Mouse (Mus musculus): ENCODE results near the gene Acaca. TPM values are rescaled to one million over a fixed set of nuclear protein-coding genes. Genes with fewer than 3 reads are reported as not detected.
"Not testable (repeated sequence)": the region's sequence is repeated elsewhere in the genome, so short reads cannot be mapped to it uniquely, and the experiment has no call there.

Acaca gene
- polyA plus RNA-seq, 1 experiment, result 1,135 TPM

- Histone ChIP-seq H3K27ac (replicated peaks; ENCODE audit: low read depth, low read length) (no peak overlapping the region), H3K4me1 (ENCODE audit: control insufficient read depth, insufficient read depth, insufficient read length, low read length) (no peaks in the 10 kb centered on the region), H3K4me3 (ENCODE audit: insufficient read depth, low read depth, low read length) (no peak overlapping the region)
Measured at GRCm38 (mm10) chr11:84353058-84353726, 223.7 kb downstream of the Acaca start.

- Histone ChIP-seq H3K4me3 (ENCODE audit: insufficient read depth, low read depth, low read length) (no peak overlapping the region), H3K27ac (replicated peaks; ENCODE audit: low read depth, low read length) (no peak overlapping the region)
Measured at GRCm38 (mm10) chr11:84357304-84357703, 227.8 kb downstream of the Acaca start.

GRCm38 (mm10) chr11:84357771-84358170 lies 228.3 kb downstream of the Acaca start:
- Histone ChIP-seq H3K4me1 (ENCODE audit: control insufficient read depth, insufficient read depth, insufficient read length, low read length) (no peaks in the 10 kb centered on the region), H3K27ac (replicated peaks; ENCODE audit: low read depth, low read length) (no peak overlapping the region), H3K4me3 (ENCODE audit: insufficient read depth, low read depth, low read length) (no peak overlapping the region)

More at GRCm38 (mm10) chr11:84357304-84357703, 227.8 kb downstream of the Acaca start:
- no peaks in the 10 kb centered on the region for H3K4me1 ChIP-seq (ENCODE audit: control insufficient read depth, insufficient read depth, insufficient read length, low read length)

- no peaks in the 10 kb centered on the region for H3K4me1 ChIP-seq (ENCODE audit: control insufficient read depth, insufficient read depth, insufficient read length, low read length)
- no peak overlapping the region for H3K4me3 ChIP-seq (ENCODE audit: insufficient read depth, low read depth, low read length)
- H3K27ac ChIP-seq (replicated peaks; ENCODE audit: low read depth, low read length), result no peak overlapping the region
Measured at GRCm38 (mm10) chr11:84361551-84361950, 232.1 kb downstream of the Acaca start.

- no peak overlapping the region for H3K27ac ChIP-seq (replicated peaks; ENCODE audit: low read depth, low read length)
- H3K4me3 ChIP-seq (ENCODE audit: insufficient read depth, low read depth, low read length), result no peak overlapping the region
- no peaks in the 10 kb centered on the region for H3K4me1 ChIP-seq (ENCODE audit: control insufficient read depth, insufficient read depth, insufficient read length, low read length)
Measured at GRCm38 (mm10) chr11:84362633-84363243, 233.3 kb downstream of the Acaca start.

GRCm38 (mm10) chr11:84365313-84365712 lies 235.8 kb downstream of the Acaca start:
- H3K4me1 ChIP-seq (ENCODE audit: control insufficient read depth, insufficient read depth, insufficient read length, low read length), result no peaks in the 10 kb centered on the region
- H3K4me3 ChIP-seq (ENCODE audit: insufficient read depth, low read depth, low read length), result no peak overlapping the region
- no peak overlapping the region for H3K27ac ChIP-seq (replicated peaks; ENCODE audit: low read depth, low read length)

- H3K4me1 ChIP-seq (ENCODE audit: control insufficient read depth, insufficient read depth, insufficient read length, low read length), result no peaks in the 10 kb centered on the region
- H3K27ac ChIP-seq (replicated peaks; ENCODE audit: low read depth, low read length), result no peak overlapping the region
- no peak overlapping the region for H3K4me3 ChIP-seq (ENCODE audit: insufficient read depth, low read depth, low read length)
Measured at GRCm38 (mm10) chr11:84368902-84369301, 239.4 kb downstream of the Acaca start.

- H3K27ac ChIP-seq (replicated peaks; ENCODE audit: low read depth, low read length), result no peak overlapping the region
- no peaks in the 10 kb centered on the region for H3K4me1 ChIP-seq (ENCODE audit: control insufficient read depth, insufficient read depth, insufficient read length, low read length)
- no peak overlapping the region for H3K4me3 ChIP-seq (ENCODE audit: insufficient read depth, low read depth, low read length)
Measured at GRCm38 (mm10) chr11:84373122-84373521, 243.7 kb downstream of the Acaca start.

- no peak overlapping the region for H3K4me3 ChIP-seq (ENCODE audit: insufficient read depth, low read depth, low read length)
- H3K27ac ChIP-seq (replicated peaks; ENCODE audit: low read depth, low read length), result no peak overlapping the region
- H3K4me1 ChIP-seq (ENCODE audit: control insufficient read depth, insufficient read depth, insufficient read length, low read length), result no peaks in the 10 kb centered on the region
Measured at GRCm38 (mm10) chr11:84375951-84376496, 246.6 kb downstream of the Acaca start.

- H3K4me1 ChIP-seq (ENCODE audit: control insufficient read depth, insufficient read depth, insufficient read length, low read length), result no peaks in the 10 kb centered on the region
- H3K27ac ChIP-seq (replicated peaks; ENCODE audit: low read depth, low read length), result no peak overlapping the region
- H3K4me3 ChIP-seq (ENCODE audit: insufficient read depth, low read depth, low read length), result no peak overlapping the region
Measured at GRCm38 (mm10) chr11:84376510-84377365, 247.3 kb downstream of the Acaca start.

- H3K4me3 ChIP-seq (ENCODE audit: insufficient read depth, low read depth, low read length), result no peak overlapping the region
- H3K27ac ChIP-seq (replicated peaks; ENCODE audit: low read depth, low read length), result no peak overlapping the region
- no peaks in the 10 kb centered on the region for H3K4me1 ChIP-seq (ENCODE audit: control insufficient read depth, insufficient read depth, insufficient read length, low read length)
Measured at GRCm38 (mm10) chr11:84382450-84382849, 253.0 kb downstream of the Acaca start.

- no peak overlapping the region for H3K27ac ChIP-seq (replicated peaks; ENCODE audit: low read depth, low read length)
- no peak overlapping the region for H3K4me3 ChIP-seq (ENCODE audit: insufficient read depth, low read depth, low read length)
- no peaks in the 10 kb centered on the region for H3K4me1 ChIP-seq (ENCODE audit: control insufficient read depth, insufficient read depth, insufficient read length, low read length)
Measured at GRCm38 (mm10) chr11:84383891-84384290, 254.4 kb downstream of the Acaca start.

- no peak overlapping the region for H3K4me3 ChIP-seq (ENCODE audit: insufficient read depth, low read depth, low read length)
- no peak overlapping the region for H3K27ac ChIP-seq (replicated peaks; ENCODE audit: low read depth, low read length)
- no peaks in the 10 kb centered on the region for H3K4me1 ChIP-seq (ENCODE audit: control insufficient read depth, insufficient read depth, insufficient read length, low read length)
Measured at GRCm38 (mm10) chr11:84389332-84389731, 259.9 kb downstream of the Acaca start.

GRCm38 (mm10) chr11:84391126-84391525 lies 261.7 kb downstream of the Acaca start:
- Histone ChIP-seq H3K27ac (replicated peaks; ENCODE audit: low read depth, low read length) (no peak overlapping the region), H3K4me3 (ENCODE audit: insufficient read depth, low read depth, low read length) (no peak overlapping the region), H3K4me1 (ENCODE audit: control insufficient read depth, insufficient read depth, insufficient read length, low read length) (no peaks in the 10 kb centered on the region)

- H3K4me1 ChIP-seq (ENCODE audit: control insufficient read depth, insufficient read depth, insufficient read length, low read length); H3K4me3 ChIP-seq (ENCODE audit: insufficient read depth, low read depth, low read length); H3K27ac ChIP-seq (replicated peaks; ENCODE audit: low read depth, low read length): not testable (repeated sequence)
Measured at GRCm38 (mm10) chr11:84392066-84392465, 262.6 kb downstream of the Acaca start.
